Mouse (Mus musculus) cerebellum, postnatal 4 days (tissue): ENCODE data around the gene Ovca2.

Experiments used
- DNase-seq, 2 experiments: peaks; one replicate each; pipeline ENCODE4 v3.0.0; 2022; ENCODE audit warnings: low spot score in 2 of 2, mixed read lengths in 1 of 2

Gene Ovca2

GRCm38 (mm10) chr11:75178672-75179208, at the start of gene Ovca2:
Ovca2 (minus strand) TSS chr11:75178835.
- peak; percentile 85 to 94 for DNase-seq

- no peak for DNase-seq
These were observed 49.0 kb upstream of the Ovca2 start for GRCm38 (mm10) chr11:75227632-75228031.

GRCm38 (mm10) chr11:75224835-75225234, 46.2 kb upstream of the Ovca2 start:
- no peak for DNase-seq

- DNase-seq = no peak
These were observed 45.4 kb upstream of the Ovca2 start for GRCm38 (mm10) chr11:75224062-75224461.

GRCm38 (mm10) chr11:75220517-75221145, 42.0 kb upstream of the Ovca2 start:
- DNase-seq = no peak

- no peak for DNase-seq
These were observed 41.5 kb upstream of the Ovca2 start for GRCm38 (mm10) chr11:75220115-75220514.

GRCm38 (mm10) chr11:75214081-75214950, 35.7 kb upstream of the Ovca2 start:
- DNase-seq = no peak

- peak in 1 of 2 experiments; percentile 61 for DNase-seq
These were observed 34.9 kb upstream of the Ovca2 start for GRCm38 (mm10) chr11:75213372-75214080.

- no peak for DNase-seq
These were observed 34.2 kb upstream of the Ovca2 start for GRCm38 (mm10) chr11:75212876-75213275.

- DNase-seq = no peak
These were observed 33.5 kb upstream of the Ovca2 start for GRCm38 (mm10) chr11:75212031-75212667.

- DNase-seq = no peak
These were observed 32.1 kb upstream of the Ovca2 start for GRCm38 (mm10) chr11:75210755-75211154.

- no peak for DNase-seq
These were observed 31.5 kb upstream of the Ovca2 start for GRCm38 (mm10) chr11:75210093-75210492.

GRCm38 (mm10) chr11:75209363-75209762, 30.7 kb upstream of the Ovca2 start:
- no peak for DNase-seq

- DNase-seq = no peak
These were observed 27.7 kb upstream of the Ovca2 start for GRCm38 (mm10) chr11:75206347-75206746.

- no peak for DNase-seq
These were observed 25.8 kb upstream of the Ovca2 start for GRCm38 (mm10) chr11:75204472-75204871.

GRCm38 (mm10) chr11:75203926-75204325, 25.3 kb upstream of the Ovca2 start:
- DNase-seq = no peak

GRCm38 (mm10) chr11:75201721-75202120, 23.1 kb upstream of the Ovca2 start:
- no peak for DNase-seq

- DNase-seq = no peak
These were observed 22.3 kb upstream of the Ovca2 start for GRCm38 (mm10) chr11:75200935-75201334.

- no peak for DNase-seq
These were observed 21.3 kb upstream of the Ovca2 start for GRCm38 (mm10) chr11:75199951-75200350.

GRCm38 (mm10) chr11:75198792-75199191, 20.2 kb upstream of the Ovca2 start:
- DNase-seq = no peak

GRCm38 (mm10) chr11:75197956-75198355, 19.3 kb upstream of the Ovca2 start:
- DNase-seq = no peak

GRCm38 (mm10) chr11:75196131-75196530, 17.5 kb upstream of the Ovca2 start:
- no peak for DNase-seq
